Mouse (Mus musculus) ES-Bruce4 (cell line): ENCODE results near the gene Gm44973.

Source experiments
- CTCF ChIP-seq: IDR thresholded peaks from one replicate; pipeline ENCODE4 v1.8.1; 2011; ENCODE audit warnings: low read depth, low read length
- EP300 ChIP-seq: IDR thresholded peaks from 2 replicates; pipeline ENCODE4 v1.6.1; 2011; ENCODE audit warnings: low read depth, low read length; ENCODE audit not compliant: insufficient read depth
- POLR2A ChIP-seq: IDR thresholded peaks from one replicate; pipeline ENCODE4 v1.8.1; 2011; ENCODE audit warnings: low read length; ENCODE audit not compliant: insufficient read depth

DNA sequence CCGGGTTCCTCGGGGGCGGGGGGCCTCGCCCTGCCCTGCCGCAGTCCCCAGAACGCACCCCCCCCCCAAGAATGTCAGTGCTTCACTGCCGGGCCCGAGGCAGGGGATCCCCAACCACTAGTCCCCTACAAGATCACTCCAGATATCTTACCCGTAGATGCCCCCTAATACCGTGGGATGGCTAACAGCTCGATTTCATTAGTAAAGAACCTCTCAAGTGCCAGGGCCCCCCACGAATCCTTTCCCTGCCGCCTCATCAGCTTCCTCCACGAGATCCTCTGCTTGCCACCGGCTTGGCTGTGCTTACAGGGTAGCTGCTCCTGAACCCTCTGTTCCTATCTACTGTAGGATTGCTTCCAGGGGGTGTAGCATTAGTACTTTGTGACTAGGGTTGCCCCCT, 5.4 kb downstream of the Gm44973 start:
- TF ChIP-seq CTCF (no peak), EP300 (no peak), POLR2A (no peak)
